Mouse (Mus musculus) thymus, adult 2 months (tissue): ENCODE results near the gene Hk1.

Source experiments
- CTCF ChIP-seq: fragments of 200-500 bp; IDR thresholded peaks from 2 replicates; pipeline ENCODE4 v1.5.1; 2012; ENCODE audit warnings: mild to moderate bottlenecking, control low read depth, low read length, moderate library complexity, borderline replicate concordance; ENCODE audit not compliant: control insufficient read depth, poor library complexity, insufficient read depth; ENCODE audit errors: extremely low read depth
- POLR2A ChIP-seq: fragments of 200-500 bp; IDR thresholded peaks from 2 replicates; pipeline ENCODE4 v1.6.1; 2012; ENCODE audit warnings: mild to moderate bottlenecking, low read length, control low read depth, moderate library complexity; ENCODE audit not compliant: control insufficient read depth, poor library complexity, insufficient read depth; ENCODE audit errors: extremely low read depth

GRCm38 (mm10) chr10:62283206-62283792 is 96.4 kb downstream of the Hk1 start:
- TF ChIP-seq CTCF (no peak), POLR2A (no peak)
